Mouse (Mus musculus) kidney, postnatal 0 days (tissue): ENCODE data around the gene Col8a1. TPM values are rescaled to one million over a fixed set of nuclear protein-coding genes. Genes with fewer than 3 reads are reported as not detected.

Source experiments
- ATAC-seq: fragments of 200-750 bp; cut with Nextera tagmentation; replicated peaks from 2 replicates; pipeline ENCODE4 v1.8.0; 2017; ENCODE audit warnings: low read depth, moderate number of reproducible peaks, moderate TSS enrichment, moderate library complexity; ENCODE audit not compliant: low FRiP score
- DNase-seq: peaks from one replicate; pipeline ENCODE4 v3.0.0-alpha.2; 2016; ENCODE audit warnings: low spot score
- H3K27ac ChIP-seq: fragments of 300-500 bp; sonication (generic); 2 replicates; pipeline ENCODE4 v1.5.1; 2014; ENCODE audit warnings: mild to moderate bottlenecking
- H3K27me3 ChIP-seq: fragments of 300-500 bp; sonication (generic); 2 replicates; pipeline ENCODE4 v1.6.1; 2014; ENCODE audit warnings: low read length, mixed read lengths; ENCODE audit not compliant: insufficient read depth
- H3K36me3 ChIP-seq: fragments of 300-500 bp; sonication (generic); 2 replicates; pipeline ENCODE4 v1.6.1; 2014; ENCODE audit warnings: low read length, mixed read lengths; ENCODE audit not compliant: insufficient read depth
- H3K4me1 ChIP-seq: fragments of 300-500 bp; sonication (generic); replicated peaks from 2 replicates; pipeline ENCODE4 v1.6.1; 2014; ENCODE audit warnings: antibody characterized with exemption, low read length, mixed read lengths; ENCODE audit not compliant: insufficient read depth
- H3K4me2 ChIP-seq: fragments of 300-500 bp; sonication (generic); 2 replicates; pipeline ENCODE4 v1.6.1; 2014; ENCODE audit warnings: mild to moderate bottlenecking, low read length, moderate library complexity, mixed read lengths
- H3K4me3 ChIP-seq: fragments of 300-500 bp; sonication (generic); replicated peaks from 2 replicates; pipeline ENCODE4 v1.5.1; 2014; ENCODE audit warnings: low read depth, low read length
- H3K9ac ChIP-seq: fragments of 300-500 bp; sonication (generic); 2 replicates; pipeline ENCODE4 v1.6.1; 2014; ENCODE audit warnings: low read depth, low read length
- H3K9me3 ChIP-seq: fragments of 300-500 bp; sonication (generic); replicated peaks from 2 replicates; pipeline ENCODE4 v1.6.1; 2016; ENCODE audit warnings: low read length, inconsistent platforms, mixed read lengths
- CTCF ChIP-seq: IDR thresholded peaks from 2 replicates; pipeline ENCODE4 v1.5.1; 2016; ENCODE audit warnings: antibody characterized with exemption, low read depth, mild to moderate bottlenecking, moderate library complexity
- WGBS: fragments of 180-500 bp; shearing (Covaris S2); extraction: QIAGEN DNeasy Blood & Tissue Kit; methylation state at CpG from one replicate; pipeline ENCODE4 v1.1.7; 2014; 5-methylcytosine and 5-hydroxymethylcytosine counted together
- polyA plus RNA-seq: library from polyadenylated mRNA; unstranded; fragments of >200 nt; fragmentation: Nextera tagmentation; extraction: Ambion mirVana; gene quantifications from 2 replicates; pipeline ENCODE4 v1.2.1, GENCODE M21; 2015

Gene Col8a1
- polyA plus RNA-seq, 1 experiment from 2014 or later = 3.7 TPM

DNA sequence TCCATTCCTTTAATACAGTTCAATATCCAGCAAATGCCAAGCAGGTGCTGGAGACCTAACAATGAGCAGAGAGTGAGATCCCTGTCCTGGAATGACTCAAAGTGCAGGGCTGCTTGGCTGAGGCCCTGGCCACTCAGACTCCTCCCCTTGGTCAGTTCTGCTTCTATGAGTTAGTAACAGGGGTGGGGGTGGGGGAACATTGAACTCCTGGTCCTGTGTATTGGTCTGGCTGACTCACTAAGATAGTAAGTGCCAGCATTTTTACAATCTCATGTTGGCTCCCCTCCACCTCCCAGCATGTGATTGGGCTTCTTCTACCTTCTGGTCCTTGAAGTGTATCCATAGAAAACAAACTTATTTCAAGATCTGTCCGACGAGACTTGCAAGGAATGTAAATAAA, 104.6 kb downstream of the Col8a1 start:
- H3K27me3 ChIP-seq = no peaks in the 10 kb centered on the region
- H3K4me3 ChIP-seq = no peak overlapping the region
- 35% methylated on average over 2 of the region's 2 CpGs for WGBS
- no peak overlapping the region for H3K27ac ChIP-seq
- H3K36me3 ChIP-seq = no peaks in the 10 kb centered on the region
- H3K4me2 ChIP-seq = no peak overlapping the region
- no peaks in the 10 kb centered on the region for H3K4me1 ChIP-seq
- no peaks in the 10 kb centered on the region for H3K9me3 ChIP-seq
- no peak overlapping the region for H3K9ac ChIP-seq
- peak; percentile 77 for ATAC-seq
- no peak for TF ChIP-seq CTCF
- DNase-seq = peak; percentile 25

GRCm38 (mm10) chr16:57641346-57641885, 113.1 kb downstream of the Col8a1 start:
- Histone ChIP-seq H3K4me2 (no peak overlapping the region), H3K4me1 (no peaks in the 10 kb centered on the region), H3K4me3 (no peak overlapping the region), H3K9me3 (no peaks in the 10 kb centered on the region), H3K36me3 (no peaks in the 10 kb centered on the region), H3K27ac (no peak overlapping the region), H3K9ac (no peak overlapping the region), H3K27me3 (no peaks in the 10 kb centered on the region)
- no peak for TF ChIP-seq CTCF
- DNase-seq (no peak), ATAC-seq (no peak)
- 72% methylated on average over 10 of the region's 10 CpGs for WGBS

DNA sequence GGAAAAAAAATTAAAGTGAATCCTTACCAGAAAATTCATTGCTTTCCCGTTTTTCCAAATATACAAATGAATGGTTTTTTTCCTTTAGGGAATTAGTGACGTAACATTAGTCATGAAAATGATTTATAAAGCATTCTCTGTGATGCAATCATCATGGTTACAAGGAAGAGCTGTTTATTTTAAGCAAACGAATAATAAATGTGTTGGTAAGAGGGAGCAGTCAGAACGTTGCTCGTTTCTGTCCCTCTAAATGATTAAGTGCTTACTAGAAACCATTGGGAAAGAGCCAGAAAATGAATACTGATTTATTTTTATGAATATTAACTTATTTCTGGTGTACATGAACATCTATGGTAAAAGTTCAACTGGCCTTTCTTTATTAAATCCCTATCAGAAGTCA, 119.8 kb downstream of the Col8a1 start:
- H3K27me3 ChIP-seq = no peaks in the 10 kb centered on the region
- WGBS = 52% methylated on average over 5 of the region's 5 CpGs
- no peak overlapping the region for H3K27ac ChIP-seq
- H3K4me1 ChIP-seq = no peaks in the 10 kb centered on the region
- no peaks in the 10 kb centered on the region for H3K9me3 ChIP-seq
- DNase-seq = peak; percentile 39
- no peaks in the 10 kb centered on the region for H3K36me3 ChIP-seq
- TF ChIP-seq CTCF = no peak
- no peak overlapping the region for H3K9ac ChIP-seq
- no peak overlapping the region for H3K4me2 ChIP-seq
- no peak for ATAC-seq
- no peak overlapping the region for H3K4me3 ChIP-seq

DNA sequence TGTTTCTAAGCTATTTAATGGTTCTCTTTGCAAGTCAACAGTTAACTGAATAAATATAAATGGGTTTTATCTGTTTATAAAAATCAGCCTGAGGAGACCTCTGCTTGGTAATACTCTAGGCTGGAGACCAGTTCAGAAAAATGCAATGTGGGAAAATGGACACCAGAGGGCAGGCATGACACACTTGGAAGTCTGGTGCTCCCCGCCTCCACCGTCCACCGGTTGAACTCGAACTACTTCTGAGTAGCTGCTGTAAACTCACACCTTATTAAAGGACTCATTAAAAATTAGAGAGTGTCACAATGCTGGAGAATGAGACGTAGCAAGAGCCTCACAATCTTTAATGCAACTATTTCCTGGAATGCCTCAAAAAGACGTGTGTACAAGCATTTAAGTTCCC, 120.3 kb downstream of the Col8a1 start:
- peak; percentile 82 for DNase-seq
- 11% methylated on average over 6 of the region's 6 CpGs for WGBS
- Histone ChIP-seq H3K4me2 (no peak overlapping the region), H3K4me3 (no peak overlapping the region), H3K27ac (no peak overlapping the region), H3K36me3 (no peaks in the 10 kb centered on the region), H3K9me3 (no peaks in the 10 kb centered on the region), H3K4me1 (no peaks in the 10 kb centered on the region), H3K9ac (no peak overlapping the region), H3K27me3 (no peaks in the 10 kb centered on the region)
- TF ChIP-seq CTCF = peak; percentile 89
- peak; percentile 29; the same call in 1 of the 2 replicates for ATAC-seq

DNA sequence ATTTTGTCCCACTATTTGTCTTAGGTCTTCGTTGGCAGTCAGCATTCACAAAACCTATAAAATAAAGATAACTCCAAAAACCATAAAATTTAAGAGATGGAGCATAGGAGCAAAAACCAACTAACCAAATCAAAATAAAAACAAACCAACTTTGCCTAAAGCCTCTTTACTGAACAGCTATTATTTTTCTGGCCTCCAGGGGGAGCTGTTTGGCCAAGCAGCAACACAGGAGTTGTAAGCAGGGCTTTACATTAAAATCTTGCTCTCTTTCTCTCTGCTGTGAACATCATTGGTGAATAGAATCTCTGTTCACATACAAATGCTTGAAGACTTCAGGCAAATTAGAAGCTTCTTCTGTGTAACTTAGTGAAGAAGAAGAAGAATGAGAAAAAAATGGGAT, 142.8 kb downstream of the Col8a1 start:
- 3% methylated on average over 1 of the region's 1 CpGs for WGBS
- Histone ChIP-seq H3K9ac (no peak overlapping the region), H3K9me3 (no peaks in the 10 kb centered on the region), H3K27me3 (no peaks in the 10 kb centered on the region), H3K4me2 (no peak overlapping the region), H3K4me3 (no peak overlapping the region), H3K27ac (no peak overlapping the region), H3K4me1 (no peaks in the 10 kb centered on the region), H3K36me3 (no peaks in the 10 kb centered on the region)
- peak; percentile 86 for TF ChIP-seq CTCF
- DNase-seq (peak; percentile 75), ATAC-seq (no peak)

DNA sequence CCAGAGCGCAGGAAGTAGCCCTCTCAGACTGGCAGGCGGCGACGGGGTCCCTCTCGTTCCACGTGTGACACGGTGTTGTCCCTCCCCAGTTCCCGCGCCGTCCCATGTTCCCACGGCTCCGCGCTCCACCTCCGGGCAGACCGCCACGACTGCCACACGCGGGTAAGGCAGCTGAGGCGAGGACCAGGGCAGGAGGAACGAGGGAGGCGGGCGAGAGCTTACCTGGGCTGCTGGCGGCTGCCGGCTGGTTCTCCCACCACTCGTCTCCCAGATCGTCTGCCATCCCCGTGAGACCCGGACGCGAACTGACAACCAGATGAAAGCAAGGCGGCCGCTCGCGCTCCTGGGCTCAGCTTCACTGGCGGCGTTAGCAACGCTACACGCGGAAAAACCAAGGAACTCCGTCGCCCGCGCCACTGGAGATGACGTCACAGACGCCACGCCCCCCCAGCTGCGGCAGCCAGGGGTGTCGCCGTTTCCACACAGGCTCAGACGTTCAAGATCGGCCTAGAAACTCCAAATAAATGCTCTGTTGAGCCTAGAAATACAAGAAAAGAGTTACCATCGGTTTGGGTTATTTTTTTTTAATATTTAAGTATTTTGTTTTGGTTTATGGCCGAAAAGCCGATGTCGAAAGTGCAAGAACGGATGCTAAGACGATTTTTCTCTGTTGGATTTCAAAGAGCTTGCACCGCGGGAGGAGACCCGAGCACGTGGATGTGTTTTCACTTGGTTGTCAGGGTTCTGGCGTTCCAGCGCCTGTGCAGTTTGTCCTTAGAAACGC, 147.9 kb downstream of the Col8a1 start, which contains the start of gene Cmss1:
Gene Cmss1, minus strand, starts transcription at position 421 of the 784 bp plus-strand sequence.
- H3K9ac ChIP-seq = peak within 1 kb of the TSS; percentile 77
- H3K27me3 ChIP-seq = no peaks in the 10 kb centered on the region
- ATAC-seq (peak; percentile 92), DNase-seq (peak; percentile 85)
- H3K27ac ChIP-seq = peak within 1 kb of the TSS; percentile 55; the same call in 1 of the 2 replicates
- 0 out of 2 replicates have a peak, but pooled peaks have one; percentile 4 for TF ChIP-seq CTCF
- peak within 1 kb of the TSS; percentile 90 for H3K4me3 ChIP-seq
- WGBS = under 1% methylated on average over 64 of the region's 64 CpGs
- no peaks in the 10 kb centered on the region for H3K36me3 ChIP-seq
- no peaks in the 10 kb centered on the region for H3K4me1 ChIP-seq
- H3K4me2 ChIP-seq = peak within 1 kb of the TSS; percentile 93
- no peaks in the 10 kb centered on the region for H3K9me3 ChIP-seq
